Mouse (Mus musculus): ENCODE results near the gene Eva1a. TPM values are rescaled to one million over a fixed set of nuclear protein-coding genes. Genes with fewer than 3 reads are reported as not detected.

The Eva1a gene
- polyA plus RNA-seq, 1 experiment from 2014 or later = 9.1 TPM

DNA sequence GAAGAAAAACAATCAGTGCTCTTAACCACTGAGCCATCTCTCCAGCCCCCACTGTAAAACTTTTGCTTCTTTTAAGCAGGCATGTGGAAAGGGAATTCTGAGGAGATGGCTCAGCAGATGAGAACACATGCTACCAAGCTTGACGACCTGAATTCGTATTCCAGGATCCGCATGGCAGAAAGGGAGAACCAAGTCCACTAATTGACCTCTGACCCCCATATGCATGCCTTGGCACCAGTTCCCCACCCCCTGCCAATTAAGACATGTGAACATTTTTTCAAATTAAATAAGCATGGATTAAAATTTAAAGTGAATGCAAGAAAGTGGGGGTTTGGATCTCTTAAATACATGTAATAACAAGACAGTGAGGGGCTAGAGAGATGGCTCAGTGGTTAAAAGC lies 32.7 kb downstream of the Eva1a start:
- Histone ChIP-seq H3K27ac (replicated peaks) (no peak overlapping the region), H3K4me3 (no peak overlapping the region), H3K9me3 (no peaks in the 10 kb centered on the region), H3K27me3 (replicated peaks; ENCODE audit: low read depth, poor library complexity, severe bottlenecking) (no peaks in the 10 kb centered on the region), H3K4me1 (no peaks in the 10 kb centered on the region), H3K36me3 (replicated peaks) (no peaks in the 10 kb centered on the region)
- WGBS = 90% methylated on average over 3 of the region's 3 CpGs
- no peak for DNase-seq (ENCODE audit: low spot score)

- 88% methylated on average over 4 of the region's 4 CpGs for WGBS
- H3K9me3 ChIP-seq = no peaks in the 10 kb centered on the region
- no peaks in the 10 kb centered on the region for H3K27me3 ChIP-seq (replicated peaks; ENCODE audit: low read depth, poor library complexity, severe bottlenecking)
- no peaks in the 10 kb centered on the region for H3K4me1 ChIP-seq
- no peak for DNase-seq (ENCODE audit: low spot score)
- no peak overlapping the region for H3K4me3 ChIP-seq
- no peaks in the 10 kb centered on the region for H3K36me3 ChIP-seq (replicated peaks)
- H3K27ac ChIP-seq (replicated peaks) = no peak overlapping the region
Observed at GRCm38 (mm10) chr6:82076364-82076763, 35.5 kb downstream of the Eva1a start.

DNA sequence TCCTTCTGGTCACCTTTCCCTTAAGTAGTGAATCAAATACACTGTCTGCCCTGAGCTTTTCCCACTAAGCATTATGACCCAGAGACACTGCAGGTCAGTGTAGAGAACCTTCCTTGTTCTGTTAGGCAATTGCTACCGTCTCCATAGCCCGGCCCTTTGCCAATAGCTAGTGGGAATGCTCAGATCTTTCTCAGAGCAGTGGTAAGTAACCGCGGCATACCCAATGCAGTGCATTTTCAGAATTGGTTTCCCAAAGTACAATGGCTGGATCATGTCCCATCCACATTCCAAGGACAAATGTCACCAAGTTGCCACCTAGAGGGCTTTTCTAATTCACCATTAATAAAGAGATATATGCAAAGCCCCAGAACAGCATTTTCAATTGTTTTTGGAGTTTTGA lies 38.0 kb downstream of the Eva1a start:
- Histone ChIP-seq H3K36me3 (replicated peaks) (no peaks in the 10 kb centered on the region), H3K27me3 (replicated peaks; ENCODE audit: low read depth, poor library complexity, severe bottlenecking) (no peaks in the 10 kb centered on the region), H3K27ac (replicated peaks) (no peak overlapping the region), H3K4me1 (peaks cover 7% of the 10 kb centered on the region; the same call in 1 of the 2 replicates), H3K4me3 (no peak overlapping the region), H3K9me3 (no peaks in the 10 kb centered on the region)
- DNase-seq (ENCODE audit: low spot score) = no peak
- WGBS = 96% methylated on average over 4 of the region's 4 CpGs

- no peak for DNase-seq (ENCODE audit: low spot score)
- H3K36me3 ChIP-seq (replicated peaks) = 0 out of 2 replicates have a peak, but pooled peaks cover 5% of the 10 kb centered on the region
- 0 out of 2 replicates have a peak overlapping the region, but pooled peaks have one; percentile 30 for H3K27ac ChIP-seq (replicated peaks)
- no peaks in the 10 kb centered on the region for H3K27me3 ChIP-seq (replicated peaks; ENCODE audit: low read depth, poor library complexity, severe bottlenecking)
- 66% methylated on average over 6 of the region's 6 CpGs for WGBS
- H3K9me3 ChIP-seq = peaks cover 5% of the 10 kb centered on the region; the same call in 1 of the 2 replicates
- no peak overlapping the region for H3K4me3 ChIP-seq
- peaks cover 16% of the 10 kb centered on the region; the same call in 1 of the 2 replicates for H3K4me1 ChIP-seq
Observed at GRCm38 (mm10) chr6:82083655-82084054, 42.8 kb downstream of the Eva1a start.

DNA sequence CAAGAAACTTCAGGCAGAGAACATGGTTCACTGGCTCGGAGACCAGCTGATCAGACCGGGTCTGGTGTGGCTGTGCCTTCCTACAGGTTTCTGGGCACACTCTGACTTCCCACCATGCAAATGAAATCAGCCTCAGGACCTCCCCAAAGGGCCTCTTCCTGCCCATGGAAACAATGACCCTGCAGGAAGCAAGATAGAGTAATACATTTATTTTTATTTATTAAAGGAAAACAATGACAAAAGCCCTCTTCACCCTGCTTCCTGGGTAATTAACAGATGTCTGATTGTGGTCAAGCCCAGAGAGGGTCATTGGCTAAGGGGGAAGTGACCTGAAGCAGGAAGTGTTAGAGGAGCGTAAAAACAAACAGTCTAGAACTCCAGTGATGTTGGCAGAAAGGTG lies 43.4 kb downstream of the Eva1a start:
- H3K27ac ChIP-seq (replicated peaks) = no peak overlapping the region
- 66% methylated on average over 3 of the region's 3 CpGs for WGBS

DNA sequence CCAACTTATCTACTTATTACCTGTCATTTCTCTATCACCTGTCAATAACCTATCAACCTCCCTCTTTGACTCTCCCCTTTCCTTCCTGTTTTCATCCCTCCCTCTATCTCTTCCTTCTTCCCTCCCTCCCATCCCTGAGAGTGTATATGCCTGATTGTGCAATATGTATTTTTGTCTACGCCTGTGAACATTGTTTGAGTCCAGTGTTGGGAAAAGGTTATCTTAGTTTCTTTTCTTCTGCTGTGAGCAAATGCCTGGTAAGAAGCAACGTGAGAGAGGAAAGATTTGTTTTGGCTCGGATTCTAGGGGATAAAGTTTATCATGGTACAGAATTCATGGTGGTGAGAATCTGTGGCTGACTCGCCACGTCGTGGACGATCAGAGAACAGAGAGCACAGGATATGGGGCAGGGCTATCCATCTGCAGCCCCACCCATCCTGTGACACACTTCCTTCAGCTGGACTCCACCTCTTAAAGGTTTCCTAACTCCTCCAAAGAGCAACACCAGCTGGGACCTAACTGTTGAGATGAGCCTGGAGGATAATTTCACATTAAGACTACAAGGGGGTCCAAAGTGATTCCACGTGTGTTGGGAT lies 44.6 kb downstream of the Eva1a start:
- 0 out of 2 replicates have a peak, but pooled peaks cover 5% of the 10 kb centered on the region for H3K36me3 ChIP-seq (replicated peaks)
- no peak overlapping the region for H3K27ac ChIP-seq (replicated peaks)
- H3K27me3 ChIP-seq (replicated peaks; ENCODE audit: low read depth, poor library complexity, severe bottlenecking) = peaks cover 6% of the 10 kb centered on the region
- DNase-seq (ENCODE audit: low spot score) = no peak
- no peak overlapping the region for H3K4me3 ChIP-seq
- peaks cover 5% of the 10 kb centered on the region; the same call in 1 of the 2 replicates for H3K9me3 ChIP-seq
- 90% methylated on average over 8 of the region's 8 CpGs for WGBS
- peaks cover 16% of the 10 kb centered on the region; the same call in 1 of the 2 replicates for H3K4me1 ChIP-seq

More for the DNA sequence above, 43.4 kb downstream of the Eva1a start:
- Histone ChIP-seq H3K4me1 (peaks cover 16% of the 10 kb centered on the region; the same call in 1 of the 2 replicates), H3K4me3 (no peak overlapping the region), H3K9me3 (peaks cover 5% of the 10 kb centered on the region; the same call in 1 of the 2 replicates), H3K27me3 (replicated peaks; ENCODE audit: low read depth, poor library complexity, severe bottlenecking) (no peaks in the 10 kb centered on the region), H3K36me3 (replicated peaks) (0 out of 2 replicates have a peak, but pooled peaks cover 5% of the 10 kb centered on the region)
- no peak for DNase-seq (ENCODE audit: low spot score)

DNA sequence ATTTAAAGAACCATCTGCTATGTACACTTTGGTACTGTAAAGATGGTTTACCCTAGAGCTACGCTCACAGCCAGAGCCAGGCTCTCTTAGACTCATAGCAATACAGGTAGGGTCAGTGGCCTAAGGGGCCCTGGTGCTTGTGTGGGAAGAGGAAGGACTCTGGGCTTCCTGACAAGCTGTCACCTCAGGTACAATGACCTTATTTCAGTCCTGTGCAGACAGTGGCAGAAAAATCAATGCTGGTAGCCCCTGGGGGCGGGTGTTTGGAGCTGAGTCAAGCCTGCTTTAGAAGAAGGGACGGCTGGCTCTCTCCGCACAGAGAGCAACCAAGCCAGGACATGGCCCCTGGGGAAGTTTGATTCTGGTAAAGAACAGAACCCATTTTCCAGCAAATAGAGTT lies 47.3 kb downstream of the Eva1a start:
- Histone ChIP-seq H3K4me1 (peaks cover 28% of the 10 kb centered on the region), H3K27ac (replicated peaks) (no peak overlapping the region), H3K27me3 (replicated peaks; ENCODE audit: low read depth, poor library complexity, severe bottlenecking) (peaks cover 34% of the 10 kb centered on the region), H3K9me3 (peaks cover 5% of the 10 kb centered on the region; the same call in 1 of the 2 replicates), H3K36me3 (replicated peaks) (0 out of 2 replicates have a peak, but pooled peaks cover 5% of the 10 kb centered on the region), H3K4me3 (no peak overlapping the region)
- DNase-seq (ENCODE audit: low spot score) = no peak
- 65% methylated on average over 4 of the region's 4 CpGs for WGBS

- Histone ChIP-seq H3K27ac (replicated peaks) (peak overlapping the region; percentile 57), H3K4me1 (peaks cover 13% of the 10 kb centered on the region), H3K9me3 (peaks cover under 1% of the 10 kb centered on the region; the same call in 1 of the 2 replicates), H3K4me3 (peak overlapping the region; percentile 53), H3K36me3 (replicated peaks) (0 out of 2 replicates have a peak, but pooled peaks cover 3% of the 10 kb centered on the region), H3K27me3 (replicated peaks; ENCODE audit: low read depth, poor library complexity, severe bottlenecking) (peaks cover 49% of the 10 kb centered on the region)
- WGBS = 2% methylated on average over 28 of the region's 28 CpGs
- peak; percentile 46 for DNase-seq (ENCODE audit: low spot score)
Observed at GRCm38 (mm10) chr6:82091773-82092172, 50.9 kb downstream of the Eva1a start.

- DNase-seq (ENCODE audit: low spot score) = no peak
- H3K27ac ChIP-seq (replicated peaks) = no peak overlapping the region
- 83% methylated on average over 1 of the region's 1 CpGs for WGBS
- H3K4me3 ChIP-seq = no peak overlapping the region
- H3K36me3 ChIP-seq (replicated peaks) = no peaks in the 10 kb centered on the region
- peaks cover 19% of the 10 kb centered on the region for H3K27me3 ChIP-seq (replicated peaks; ENCODE audit: low read depth, poor library complexity, severe bottlenecking)
- H3K4me1 ChIP-seq = no peaks in the 10 kb centered on the region
- H3K9me3 ChIP-seq = no peaks in the 10 kb centered on the region
Observed at GRCm38 (mm10) chr6:82097705-82098104, 56.9 kb downstream of the Eva1a start.

- Histone ChIP-seq H3K36me3 (replicated peaks) (no peaks in the 10 kb centered on the region), H3K9me3 (no peaks in the 10 kb centered on the region), H3K27ac (replicated peaks) (no peak overlapping the region), H3K27me3 (replicated peaks; ENCODE audit: low read depth, poor library complexity, severe bottlenecking) (peaks cover 12% of the 10 kb centered on the region), H3K4me3 (no peak overlapping the region), H3K4me1 (no peaks in the 10 kb centered on the region)
- WGBS = 91% methylated on average over 1 of the region's 1 CpGs
- DNase-seq (ENCODE audit: low spot score) = no peak
Observed at GRCm38 (mm10) chr6:82098456-82098855, 57.6 kb downstream of the Eva1a start.

DNA sequence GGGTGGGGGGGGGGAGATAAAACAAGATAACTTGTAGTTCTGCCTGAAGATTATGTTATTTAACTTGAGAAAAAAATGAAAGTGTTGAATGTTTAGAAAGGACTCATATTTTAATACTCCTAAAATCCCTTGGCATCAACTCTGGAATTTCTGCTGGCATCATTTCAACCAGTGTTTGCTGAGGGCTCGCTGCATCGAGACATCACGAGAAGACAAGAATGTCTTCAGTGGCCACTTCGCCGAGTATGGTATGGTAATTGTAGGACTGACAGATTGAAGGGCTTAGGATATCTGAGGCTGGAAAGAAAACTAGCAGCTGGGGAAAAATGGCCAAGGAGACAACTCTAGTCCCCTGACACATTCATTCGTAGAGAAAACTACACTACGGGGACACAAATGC lies 69.6 kb downstream of the Eva1a start:
- DNase-seq (ENCODE audit: low spot score) = no peak
- Histone ChIP-seq H3K9me3 (no peaks in the 10 kb centered on the region), H3K4me1 (peaks cover 7% of the 10 kb centered on the region), H3K27ac (replicated peaks) (no peak overlapping the region), H3K36me3 (replicated peaks) (no peaks in the 10 kb centered on the region), H3K4me3 (no peak overlapping the region), H3K27me3 (replicated peaks; ENCODE audit: low read depth, poor library complexity, severe bottlenecking) (no peaks in the 10 kb centered on the region)
- 91% methylated on average over 7 of the region's 7 CpGs for WGBS

DNA sequence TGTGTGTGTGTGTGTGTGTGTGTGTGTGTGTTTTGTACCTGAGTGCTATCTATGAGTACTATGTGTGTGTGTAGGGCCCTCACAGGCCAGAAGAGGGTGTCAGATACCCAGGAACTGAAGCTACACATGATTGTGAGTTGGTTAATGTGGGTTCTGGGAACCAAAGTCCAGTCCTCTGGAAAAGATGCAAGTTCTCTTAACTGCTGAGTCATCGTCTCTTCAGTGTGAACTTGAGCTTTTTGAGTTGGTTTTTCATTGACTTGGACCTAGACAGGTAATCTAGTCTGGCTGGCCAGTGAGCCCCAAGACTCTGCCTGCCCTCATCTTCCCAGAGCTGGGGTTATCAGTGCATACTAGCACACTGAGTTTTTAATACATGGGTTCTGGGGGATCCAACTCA lies 70.3 kb downstream of the Eva1a start:
- Histone ChIP-seq H3K4me3 (no peak overlapping the region), H3K4me1 (peaks cover 13% of the 10 kb centered on the region), H3K27ac (replicated peaks) (no peak overlapping the region), H3K9me3 (no peaks in the 10 kb centered on the region), H3K36me3 (replicated peaks) (no peaks in the 10 kb centered on the region), H3K27me3 (replicated peaks; ENCODE audit: low read depth, poor library complexity, severe bottlenecking) (no peaks in the 10 kb centered on the region)
- no peak for DNase-seq (ENCODE audit: low spot score)
- WGBS = 86% methylated on average over 1 of the region's 1 CpGs

- H3K4me1 ChIP-seq = peaks cover 16% of the 10 kb centered on the region
- no peaks in the 10 kb centered on the region for H3K36me3 ChIP-seq (replicated peaks)
- no peak overlapping the region for H3K4me3 ChIP-seq
- no peaks in the 10 kb centered on the region for H3K27me3 ChIP-seq (replicated peaks; ENCODE audit: low read depth, poor library complexity, severe bottlenecking)
- H3K27ac ChIP-seq (replicated peaks) = no peak overlapping the region
- no peak for DNase-seq (ENCODE audit: low spot score)
- no peaks in the 10 kb centered on the region for H3K9me3 ChIP-seq
- WGBS = 85% methylated on average over 3 of the region's 3 CpGs
Observed at GRCm38 (mm10) chr6:82111540-82111939, 70.7 kb downstream of the Eva1a start.

All from embryonic facial prominence, embryonic 10.5 days (tissue).